Mouse (Mus musculus) cortical plate, adult 2 months (tissue): Measurements from ENCODE around the gene Col3a1.

Source experiments
- CTCF ChIP-seq: fragments of 200-500 bp; IDR thresholded peaks from 2 replicates; pipeline ENCODE4 v1.5.1; 2011; ENCODE audit warnings: mild to moderate bottlenecking, control low read depth, low read length; ENCODE audit not compliant: insufficient read depth; ENCODE audit errors: extremely low read depth
- POLR2A ChIP-seq: fragments of 200-500 bp; IDR thresholded peaks from 2 replicates; pipeline ENCODE4 v1.6.1; 2011; ENCODE audit warnings: mild to moderate bottlenecking, low read length, control low read depth; ENCODE audit not compliant: insufficient read depth; ENCODE audit errors: extremely low read depth

- TF ChIP-seq POLR2A (no peak), CTCF (no peak)
Observed at GRCm38 (mm10) chr1:45329149-45329548, 17.8 kb downstream of the Col3a1 start.
